Mouse (Mus musculus): ENCODE measurements around the gene Fam155a. TPM values are rescaled to one million over a fixed set of nuclear protein-coding genes. Genes with fewer than 3 reads are reported as not detected.

The Fam155a gene
- polyA plus RNA-seq, 2 experiments from 2014 or later = 0.30 TPM; not detected in 1

GRCm38 (mm10) chr8:9255316-9255715 is 515.6 kb downstream of the Fam155a start:
- ATAC-seq = no peak

GRCm38 (mm10) chr8:9252991-9253390 is 518.0 kb downstream of the Fam155a start:
- ATAC-seq = no peak

GRCm38 (mm10) chr8:9248109-9248821 is 522.7 kb downstream of the Fam155a start:
- ATAC-seq = no peak

- no peak for ATAC-seq
Observed at GRCm38 (mm10) chr8:9245994-9246393, 525.0 kb downstream of the Fam155a start.

- no peak for ATAC-seq
Observed at GRCm38 (mm10) chr8:9240996-9241395, 530.0 kb downstream of the Fam155a start.

GRCm38 (mm10) chr8:9239741-9240140 is 531.2 kb downstream of the Fam155a start:
- ATAC-seq = no peak

GRCm38 (mm10) chr8:9238974-9239373 is 532.0 kb downstream of the Fam155a start:
- ATAC-seq = no peak

GRCm38 (mm10) chr8:9233326-9233919 is 537.5 kb downstream of the Fam155a start:
- ATAC-seq = no peak

GRCm38 (mm10) chr8:9227779-9228464 is 543.0 kb downstream of the Fam155a start:
- no peak for ATAC-seq

- no peak for ATAC-seq
Observed at GRCm38 (mm10) chr8:9226767-9227166, 544.2 kb downstream of the Fam155a start.

- ATAC-seq = no peak
Observed at GRCm38 (mm10) chr8:9211751-9212150, 559.2 kb downstream of the Fam155a start.

GRCm38 (mm10) chr8:9207505-9208051 is 563.4 kb downstream of the Fam155a start:
- no peak for ATAC-seq

GRCm38 (mm10) chr8:9204345-9205067 is 566.5 kb downstream of the Fam155a start:
- no peak for ATAC-seq

GRCm38 (mm10) chr8:9200099-9200498 is 570.9 kb downstream of the Fam155a start:
- no peak for ATAC-seq

- ATAC-seq = no peak
Observed at GRCm38 (mm10) chr8:9191682-9192081, 579.3 kb downstream of the Fam155a start.

- ATAC-seq = no peak
Observed at GRCm38 (mm10) chr8:9188616-9189015, 582.3 kb downstream of the Fam155a start.

- ATAC-seq = no peak
Observed at GRCm38 (mm10) chr8:9185200-9185599, 585.8 kb downstream of the Fam155a start.

- no peak for ATAC-seq
Observed at GRCm38 (mm10) chr8:9182461-9182860, 588.5 kb downstream of the Fam155a start.

GRCm38 (mm10) chr8:9180686-9181315 is 590.2 kb downstream of the Fam155a start:
- no peak for ATAC-seq

- ATAC-seq = no peak
Observed at GRCm38 (mm10) chr8:9176974-9177373, 594.0 kb downstream of the Fam155a start.

GRCm38 (mm10) chr8:9174865-9175565 is 595.9 kb downstream of the Fam155a start:
- ATAC-seq = no peak

- no peak for ATAC-seq
Observed at GRCm38 (mm10) chr8:9171848-9172247, 599.1 kb downstream of the Fam155a start.
